ENCODE assay signal across 8 mouse cellular contexts in genomic region chr7:4150059-4150541, GRCm38 (mm10). TPM values are rescaled to one million over a fixed set of nuclear protein-coding genes. Genes with fewer than 3 reads are reported as not detected.
DNase-seq lines count a peak whose midpoint lies in the region; ATAC-seq and TF ChIP-seq lines count a peak whose summit lies in the region.

Gene Leng9 (minus strand): TSS chr7:4150374.

- WGBS in thymus, adult 2 months = 3% methylated on average over 14 of the region's 14 CpGs
- 2% methylated on average over 14 of the region's 14 CpGs for WGBS in heart, embryonic 16.5 days
- WGBS in stomach, embryonic 16.5 days = 1% methylated on average over 14 of the region's 14 CpGs

- H3K27me3 ChIP-seq in thymus, adult 2 months (ENCODE audit: control insufficient read depth, insufficient read depth, low read length) = peaks cover 13% of the 10 kb centered on the region; the same call in 1 of the 2 replicates
- peaks cover 3% of the 10 kb centered on the region for H3K27me3 ChIP-seq in heart, embryonic 16.5 days (ENCODE audit: control insufficient read depth, insufficient read depth, low read length)
- no peaks in the 10 kb centered on the region for H3K27me3 ChIP-seq in stomach, embryonic 16.5 days (ENCODE audit: control insufficient read depth, insufficient read depth, low read length)

- peak; percentile 43 for DNase-seq in thymus, adult 2 months
- no peak for DNase-seq in thymus, postnatal 0 days (ENCODE audit: low spot score)
- peak; percentile 43 to 51 for DNase-seq in cerebellum, postnatal 36 days
- DNase-seq in kidney, postnatal 25 days = peak; percentile 60 to 74
- peak; percentile 78 for DNase-seq in lung, postnatal 36 days
- DNase-seq in right cerebral cortex, postnatal 4 days = no peak

- peak; percentile 16 for ATAC-seq in heart, embryonic 16.5 days (replicated peaks; ENCODE audit: extremely low read depth, insufficient read depth, low FRiP score)
- ATAC-seq in stomach, embryonic 16.5 days (ENCODE audit: insufficient read depth, low FRiP score) = peak; percentile 67

- H3K4me3 ChIP-seq in thymus, adult 2 months (ENCODE audit: control insufficient read depth, insufficient read depth, low read length) = peak within 1 kb of the TSS; percentile 97
- peak within 1 kb of the TSS; percentile 85 for H3K4me3 ChIP-seq in heart, embryonic 16.5 days (ENCODE audit: low read length)
- H3K4me3 ChIP-seq in stomach, embryonic 16.5 days (replicated peaks; ENCODE audit: low read length) = peak within 1 kb of the TSS; percentile 78

- no peak for TF ChIP-seq CTCF in thymus, adult 2 months (IDR thresholded peaks at IDR 0.05; ENCODE audit: borderline replicate concordance, control insufficient read depth, extremely low read depth, insufficient read depth, low read length, poor library complexity)

- TF ChIP-seq POLR2A in thymus, adult 2 months (IDR thresholded peaks at IDR 0.05; ENCODE audit: control insufficient read depth, extremely low read depth, insufficient read depth, low read length, poor library complexity) = no peak

- H3K36me3 ChIP-seq in thymus, adult 2 months (ENCODE audit: control insufficient read depth, insufficient read depth, low read length) = peaks cover 21% of the 10 kb centered on the region
- peaks cover 23% of the 10 kb centered on the region for H3K36me3 ChIP-seq in heart, embryonic 16.5 days (ENCODE audit: control insufficient read depth, insufficient read depth)
- peaks cover 25% of the 10 kb centered on the region for H3K36me3 ChIP-seq in stomach, embryonic 16.5 days (ENCODE audit: control insufficient read depth, insufficient read depth, low read length)

- H3K9me3 ChIP-seq in heart, embryonic 16.5 days (replicated peaks; ENCODE audit: control insufficient read depth, low read length) = no peaks in the 10 kb centered on the region
- H3K9me3 ChIP-seq in stomach, embryonic 16.5 days (replicated peaks; ENCODE audit: control insufficient read depth, low read length) = no peaks in the 10 kb centered on the region

- H3K4me1 ChIP-seq in thymus, adult 2 months (replicated peaks; ENCODE audit: control insufficient read depth, insufficient read depth, low read length) = peaks cover 18% of the 10 kb centered on the region
- H3K4me1 ChIP-seq in heart, embryonic 16.5 days (ENCODE audit: control insufficient read depth, insufficient read depth, low read length) = peaks cover 24% of the 10 kb centered on the region
- peaks cover 39% of the 10 kb centered on the region for H3K4me1 ChIP-seq in stomach, embryonic 16.5 days (ENCODE audit: control insufficient read depth, insufficient read depth, low read length)

- H3K9ac ChIP-seq in heart, embryonic 16.5 days (ENCODE audit: low read length) = peak within 1 kb of the TSS; percentile 92
- H3K9ac ChIP-seq in stomach, embryonic 16.5 days (ENCODE audit: low read length) = peak within 1 kb of the TSS; percentile 85

- H3K4me2 ChIP-seq in heart, embryonic 16.5 days (ENCODE audit: low read depth, low read length) = peak within 1 kb of the TSS; percentile 83
- peak within 1 kb of the TSS; percentile 90 for H3K4me2 ChIP-seq in stomach, embryonic 16.5 days (ENCODE audit: low read depth, low read length)

- H3K27ac ChIP-seq in thymus, adult 2 months (ENCODE audit: control insufficient read depth, insufficient read depth, low read length) = peak within 1 kb of the TSS; percentile 75
- peak within 1 kb of the TSS; percentile 96 for H3K27ac ChIP-seq in heart, embryonic 16.5 days (ENCODE audit: low read length)
- peak within 1 kb of the TSS; percentile 99 for H3K27ac ChIP-seq in stomach, embryonic 16.5 days (ENCODE audit: low read length)

RNA-seq across cellular contexts. Expression of gene Leng9, which starts in this region (rescaled TPM):
- 10.5 and 11.5 TPM in 2 replicates for polyA plus RNA-seq in thymus, adult 2 months (2012; rRNA removed)
- 7.0 and 8.7 TPM in 2 replicates for polyA plus RNA-seq in thymus, postnatal 0 days (2015; fragmentation: Nextera tagmentation; extraction: Ambion mirVana)
- polyA plus RNA-seq in heart, embryonic 16.5 days (2015; fragmentation: Nextera tagmentation; extraction: Ambion mirVana) = 3.1 and 3.2 TPM in 2 replicates
- polyA plus RNA-seq in stomach, embryonic 16.5 days (2015; fragmentation: Nextera tagmentation; extraction: Ambion mirVana) = 6.0 and 6.3 TPM in 2 replicates

Comparison
In these comparisons a context has a peak if more than half of its experiments do, and no peak if none do; other contexts are left out.
1. DNase-seq: peak in thymus, adult 2 months (single experiment), cerebellum, postnatal 36 days (2 of 2), kidney, postnatal 25 days (2 of 2) and lung, postnatal 36 days (single experiment); none in thymus, postnatal 0 days (single experiment) and right cerebral cortex, postnatal 4 days (single experiment).
2. Peak in every context shown above with its lines, with median percentiles within 50 percentile points of each other: H3K27ac ChIP-seq and H3K4me3 ChIP-seq.